Mouse (Mus musculus) CD4-positive helper T cell, adult 2 months (primary cell): Measurements from ENCODE around the gene Cpsf3.

Experiments used
- DNase-seq: peaks from one replicate; pipeline ENCODE4 v3.0.0-alpha.2; 2012; ENCODE audit warnings: low read depth, missing footprints, low spot score

Gene Cpsf3

DNA sequence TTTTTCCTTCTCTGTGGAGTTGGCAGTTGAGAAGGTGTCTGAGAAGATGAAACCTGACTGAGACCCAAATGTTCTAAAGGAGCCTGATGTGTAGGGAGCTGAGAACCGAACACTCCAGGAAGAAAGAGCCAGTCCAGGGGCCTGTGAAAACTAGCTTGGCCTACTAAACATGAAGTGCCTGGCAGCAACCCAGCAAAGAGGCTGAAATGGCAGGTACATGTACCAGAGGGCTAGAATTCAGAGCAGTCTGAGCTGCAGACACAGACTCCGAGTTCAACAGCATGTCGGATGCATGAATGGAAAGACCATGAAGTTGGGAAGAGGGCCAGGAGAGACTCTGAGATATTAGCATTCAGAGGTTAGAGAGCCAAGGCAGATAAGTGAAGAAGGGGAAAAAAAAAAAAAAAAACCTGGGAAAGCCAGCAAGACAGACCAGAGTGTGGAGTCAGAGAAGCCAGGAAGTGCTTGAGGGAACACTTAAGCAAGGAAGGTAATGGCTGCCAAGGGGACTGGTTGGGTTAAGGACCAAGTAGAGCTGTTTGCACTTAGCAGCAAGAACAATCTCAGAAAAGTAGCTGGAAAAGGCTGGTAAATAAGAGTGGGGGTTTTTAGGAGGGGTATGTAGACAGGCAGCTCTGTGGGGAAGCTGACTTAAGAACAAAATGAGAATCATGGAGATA, 3.7 kb downstream of the Cpsf3 start:
- DNase-seq, result no peak

DNA sequence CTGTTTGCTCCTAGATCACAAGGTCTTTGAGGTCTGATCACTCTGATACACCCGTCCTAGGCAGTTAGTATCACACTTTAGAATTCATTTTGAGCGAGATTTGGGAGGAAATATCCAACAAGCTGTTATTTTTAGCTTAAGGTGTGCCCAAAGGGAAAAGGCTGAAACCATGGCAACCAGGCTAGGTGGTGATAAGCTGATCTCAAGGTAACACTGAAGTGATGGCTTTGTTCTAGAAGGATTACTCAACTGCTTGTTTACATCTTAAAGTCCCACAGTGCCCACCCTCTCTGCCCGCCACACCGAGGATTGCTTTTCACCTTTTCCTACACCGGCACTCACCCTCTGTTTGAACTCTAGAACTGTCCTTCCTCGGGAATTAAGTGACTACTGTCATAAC, 4.5 kb downstream of the Cpsf3 start:
- no peak for DNase-seq

DNA sequence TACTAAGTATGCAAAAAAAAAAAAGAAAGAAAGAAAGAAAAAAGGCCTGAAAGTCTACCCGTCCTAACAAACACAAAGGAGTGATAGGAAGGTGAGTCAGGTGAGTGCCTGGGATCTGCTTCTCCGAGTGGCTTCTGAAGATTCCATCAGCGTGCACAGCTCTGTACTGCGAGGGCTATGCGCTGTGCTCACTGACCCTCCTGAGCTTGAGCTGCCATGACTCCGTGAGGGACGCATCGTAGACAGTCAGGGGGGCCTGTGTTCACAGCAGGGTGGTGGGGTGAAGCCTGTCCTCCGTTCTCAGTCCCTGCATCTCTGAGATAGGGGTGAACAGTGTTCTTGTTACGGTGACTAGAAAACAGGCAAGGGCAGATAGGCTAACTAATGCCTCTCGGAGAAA, 13.7 kb downstream of the Cpsf3 start:
- DNase-seq, result no peak

DNA sequence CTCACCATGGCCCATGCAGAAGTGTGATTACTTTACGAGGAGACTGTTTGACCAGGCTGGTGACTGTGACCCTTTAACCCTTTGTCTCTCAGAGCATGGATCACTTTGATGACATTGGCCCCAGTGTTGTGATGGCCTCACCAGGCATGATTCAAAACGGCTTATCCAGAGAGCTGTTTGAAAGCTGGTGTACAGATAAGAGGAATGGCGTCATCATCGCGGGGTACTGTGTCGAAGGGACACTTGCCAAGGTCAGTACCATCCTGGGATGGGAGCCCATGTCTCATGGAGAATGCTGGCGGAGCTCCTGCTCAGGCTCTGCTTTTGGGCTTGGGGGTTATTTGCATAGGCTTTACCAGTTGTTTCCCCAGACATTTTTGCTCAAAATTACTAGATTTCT, 16.1 kb downstream of the Cpsf3 start:
- DNase-seq, result no peak

DNA sequence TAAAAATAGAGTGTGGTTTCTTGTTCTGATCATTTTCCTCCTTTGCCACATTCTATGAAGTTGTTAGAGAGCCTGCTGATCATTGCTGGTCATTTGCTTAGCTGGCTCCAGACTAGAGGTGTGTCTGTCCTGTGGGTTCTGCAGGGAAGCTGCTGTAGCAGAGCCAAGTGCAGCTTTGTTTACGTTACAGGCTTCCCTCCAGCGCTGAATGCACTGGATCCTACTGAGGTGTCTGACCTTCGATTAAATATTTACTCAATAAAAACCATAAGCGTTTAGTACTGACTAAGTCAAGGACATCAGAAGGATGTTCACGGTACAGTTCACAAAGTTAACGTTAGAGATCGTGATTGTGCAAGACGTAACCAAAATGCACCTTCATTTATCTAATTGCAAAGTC, 16.7 kb downstream of the Cpsf3 start:
- no peak for DNase-seq

DNA sequence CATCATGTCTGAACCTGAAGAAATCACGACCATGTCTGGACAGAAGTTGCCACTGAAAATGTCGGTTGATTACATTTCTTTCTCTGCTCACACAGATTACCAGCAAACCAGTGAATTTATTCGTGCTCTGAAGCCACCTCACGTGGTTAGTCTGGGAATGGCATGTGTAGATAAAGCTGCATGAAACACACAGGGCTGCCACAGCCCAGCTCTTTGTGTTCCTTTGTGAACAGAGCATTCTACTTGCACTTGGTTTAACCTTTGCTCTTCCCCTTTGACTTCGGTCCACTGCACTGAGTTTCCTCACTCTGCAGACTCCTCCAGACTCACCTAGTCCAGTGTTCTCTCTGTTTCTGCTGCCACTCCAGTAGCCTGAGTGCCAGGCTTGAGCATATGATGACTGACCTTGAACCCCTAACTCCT, 17.2 kb downstream of the Cpsf3 start:
- no peak for DNase-seq

DNA sequence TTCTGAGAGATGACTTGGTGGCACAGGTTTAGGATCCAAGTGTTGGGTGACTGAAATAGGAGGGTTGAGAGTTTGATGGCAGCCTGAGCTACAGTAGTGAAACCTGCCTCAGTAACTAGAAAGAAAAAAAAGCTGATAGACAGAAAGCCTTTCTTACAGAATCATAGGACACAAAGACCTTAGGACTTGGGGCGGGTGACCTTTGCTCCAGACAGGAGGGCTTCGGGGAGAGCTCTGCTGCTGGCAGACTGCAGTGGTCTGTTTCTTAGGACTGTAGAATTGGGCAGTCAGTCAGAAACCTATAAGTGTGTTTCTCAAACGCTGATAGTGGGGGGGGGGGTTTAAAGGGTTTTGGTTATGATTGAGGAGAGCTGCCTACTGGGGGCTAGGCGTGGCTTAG, 20.6 kb downstream of the Cpsf3 start:
- no peak for DNase-seq

DNA sequence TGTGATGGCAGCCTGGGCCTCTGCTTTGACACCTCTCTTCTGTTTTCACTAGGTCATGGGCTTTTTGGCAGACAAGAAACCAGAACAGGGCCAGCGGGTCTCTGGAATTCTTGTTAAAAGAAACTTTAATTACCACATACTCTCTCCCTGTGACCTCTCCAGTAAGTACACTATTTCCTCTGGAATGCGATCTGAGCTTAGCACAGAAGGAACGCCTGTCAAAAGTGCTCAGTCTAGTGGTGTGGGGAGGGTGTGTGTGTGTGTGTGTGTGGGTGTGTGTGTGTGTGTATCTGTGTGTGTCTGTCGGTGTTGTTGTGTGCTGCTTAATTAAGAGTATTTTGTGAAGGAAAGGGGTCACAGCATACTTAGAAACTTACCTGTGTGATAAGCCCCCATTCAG, 21.5 kb downstream of the Cpsf3 start:
- DNase-seq, result no peak

DNA sequence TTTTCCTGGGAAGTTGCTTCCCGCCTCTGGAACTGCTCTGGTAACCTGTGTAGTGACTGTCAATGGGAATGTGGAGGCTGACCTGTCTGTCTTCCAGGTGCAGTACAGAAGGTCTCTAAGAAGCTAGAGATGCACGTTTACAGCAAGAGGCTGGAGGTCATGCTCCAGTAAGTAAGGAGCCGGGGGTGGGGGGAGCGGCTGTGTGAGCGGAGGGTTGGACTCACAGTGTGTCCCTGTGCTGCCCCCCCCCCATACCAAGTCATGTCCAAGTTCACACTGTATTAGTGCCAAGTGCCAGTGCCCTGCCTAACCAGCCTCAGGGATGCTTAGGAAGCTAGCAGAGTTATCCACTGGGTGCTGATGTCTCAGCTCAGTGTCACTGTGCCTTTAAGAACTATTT, 27.0 kb downstream of the Cpsf3 start:
- DNase-seq, result no peak

DNA sequence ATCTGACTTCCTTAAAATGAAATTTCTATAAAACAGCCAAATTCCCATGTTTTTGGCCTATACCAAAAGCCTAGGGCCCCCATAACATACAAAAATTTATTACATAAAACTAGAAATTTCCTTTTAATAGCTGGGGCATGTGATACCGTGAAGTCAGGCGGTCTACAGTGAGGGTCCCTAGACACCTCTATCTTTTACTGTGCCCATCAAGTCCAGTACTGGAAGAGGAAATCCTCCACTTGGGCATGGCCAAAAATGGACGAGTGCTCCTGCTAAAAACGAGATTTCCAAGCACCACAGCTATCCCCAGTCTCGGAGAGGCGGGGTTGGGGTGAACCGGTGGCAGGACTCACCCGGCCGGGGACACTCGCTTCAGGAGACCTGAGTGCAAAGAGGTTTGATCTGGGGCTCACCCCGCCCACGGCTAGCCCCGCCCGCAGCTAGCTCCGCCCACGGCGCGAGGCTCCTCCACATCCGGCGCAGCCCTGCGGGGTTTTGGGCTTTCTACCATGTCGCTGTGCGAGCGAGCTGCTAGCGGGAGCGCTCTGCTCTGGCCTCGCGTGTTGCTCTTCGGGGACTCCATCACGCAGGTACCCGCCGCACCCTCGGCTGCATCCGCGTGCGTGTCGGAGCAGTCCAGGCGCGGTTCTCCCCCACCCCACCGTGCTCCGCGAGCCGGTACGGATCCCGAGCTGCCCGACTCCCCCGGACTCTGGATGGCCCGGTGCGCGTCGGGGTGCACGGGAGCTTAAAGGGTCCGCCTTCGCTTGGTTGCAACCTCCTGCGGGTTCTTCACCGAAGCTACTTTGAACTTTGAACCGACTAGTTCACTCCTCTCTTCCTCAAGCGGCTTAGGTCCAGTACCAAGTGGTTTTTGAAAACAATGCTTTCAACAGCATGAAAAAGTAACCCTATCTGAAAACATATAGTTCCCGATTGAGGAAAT, 31.0 kb downstream of the Cpsf3 start, which contains the start of gene Iah1:
Gene Iah1, plus strand, starts transcription at position 467 of the 946 bp plus-strand sequence.
- DNase-seq, result peak; percentile 92

DNA sequence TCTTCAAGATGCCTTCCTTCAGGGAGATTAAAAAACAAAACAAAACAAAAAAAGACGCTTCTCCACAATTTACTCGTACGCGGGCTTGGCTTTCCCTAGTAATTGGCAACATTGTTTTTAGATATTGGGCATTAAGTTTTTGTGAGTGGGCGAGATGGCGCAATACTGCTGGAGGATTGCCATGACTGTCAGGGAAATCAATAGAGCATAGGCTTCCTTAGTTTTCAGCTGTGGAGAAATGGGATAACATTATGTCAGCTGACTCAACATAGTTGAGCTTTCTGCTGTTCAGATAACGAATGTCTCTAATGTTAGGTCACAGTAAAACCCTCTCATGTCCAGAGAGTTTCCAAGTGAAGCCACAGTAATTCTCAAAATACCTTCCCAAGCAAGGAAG, 31.7 kb downstream of the Cpsf3 start:
- peak; percentile 11 for DNase-seq

DNA sequence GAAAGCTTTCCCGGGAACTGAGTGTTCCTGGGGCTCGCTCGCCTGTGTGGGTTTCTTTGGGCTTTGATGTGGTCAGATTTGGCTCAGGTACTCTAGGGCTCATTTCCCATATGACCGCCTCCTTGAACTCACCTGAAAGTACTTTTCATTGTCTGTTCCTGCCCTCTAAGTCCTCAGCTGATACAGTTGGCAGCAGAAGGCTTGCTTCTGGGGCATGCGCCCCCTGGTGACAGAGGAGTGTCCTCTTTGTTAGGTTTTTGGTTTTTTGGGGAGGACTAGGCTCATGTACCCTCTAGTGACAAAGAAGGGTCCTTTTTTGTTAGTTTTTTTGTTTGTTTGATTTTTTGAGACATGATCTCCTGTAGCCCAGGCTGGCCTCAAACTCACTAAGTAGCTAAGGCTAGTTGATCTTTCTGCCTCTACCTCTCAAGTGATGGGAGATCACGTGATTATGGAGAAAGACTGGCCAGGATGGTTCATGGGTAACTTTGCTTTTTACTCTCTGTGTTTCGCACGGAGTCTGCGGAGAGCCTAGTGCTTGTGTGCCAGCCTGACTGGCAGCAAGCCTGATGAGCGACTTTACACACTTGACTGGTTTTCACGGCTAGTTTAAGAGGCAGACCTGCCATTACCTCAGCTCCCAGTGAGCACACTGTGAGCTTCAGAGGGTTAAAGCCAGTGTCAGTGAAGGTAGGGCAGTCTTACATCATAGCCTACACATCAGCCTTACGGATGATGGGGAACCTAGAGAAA, 33.1 kb downstream of the Cpsf3 start:
- DNase-seq, result peak; percentile 78

DNA sequence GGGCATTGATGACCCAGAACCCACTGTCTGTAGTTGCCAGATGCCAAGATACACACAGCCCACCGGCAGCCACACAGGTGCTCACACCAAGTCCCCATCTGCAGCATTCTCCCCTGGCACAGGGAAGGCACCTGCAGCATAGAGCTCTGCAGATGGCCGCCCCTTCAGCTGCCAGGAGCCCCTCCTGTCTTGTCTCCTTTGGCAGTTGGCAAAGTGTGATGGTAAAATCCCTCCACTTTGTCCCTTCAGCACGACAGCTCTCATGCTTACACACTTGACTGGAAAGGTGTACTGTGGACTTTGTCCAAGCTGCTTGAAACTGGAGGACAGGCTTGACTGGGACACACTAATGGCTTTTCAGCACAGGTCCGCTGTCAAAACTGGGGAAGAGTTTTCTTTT, 35.1 kb downstream of the Cpsf3 start:
- DNase-seq, result no peak

DNA sequence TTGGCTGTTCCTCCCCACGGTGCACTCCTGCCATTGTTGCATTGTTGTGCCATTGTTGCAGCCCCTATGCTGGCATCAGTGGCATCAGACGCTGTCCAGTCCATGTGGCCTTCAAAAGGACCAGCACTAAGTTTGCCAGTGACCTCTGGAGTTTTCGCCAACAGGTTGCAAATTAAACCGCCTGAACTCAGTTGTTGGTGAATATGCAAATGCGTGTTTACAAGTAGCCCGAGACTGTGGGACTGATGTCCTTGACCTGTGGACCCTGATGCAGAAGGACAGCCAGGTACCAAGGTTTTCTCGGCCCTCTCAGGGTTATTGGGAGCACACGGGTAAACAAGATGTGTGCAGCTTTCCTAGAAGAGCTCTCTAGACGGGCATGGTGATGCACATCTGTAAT, 36.0 kb downstream of the Cpsf3 start:
- DNase-seq, result no peak

DNA sequence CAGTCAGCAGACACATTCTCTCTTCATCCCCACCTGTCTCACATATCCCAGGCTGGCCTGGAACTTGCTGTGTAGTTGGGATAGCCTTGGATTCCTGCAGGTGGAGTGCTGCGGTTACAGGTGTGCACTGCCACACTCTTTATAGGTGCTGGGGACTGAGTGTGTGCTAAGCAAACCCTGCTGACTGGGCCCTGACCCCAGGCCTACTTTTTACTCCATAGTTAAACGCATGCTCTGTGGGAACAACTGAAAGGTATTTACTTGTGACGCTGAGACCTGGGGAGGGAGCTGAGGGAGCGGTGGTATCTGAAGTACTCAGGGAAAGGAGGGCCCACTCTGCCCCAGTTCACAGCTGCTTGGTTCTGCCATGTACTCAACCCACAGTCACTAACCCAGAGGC, 37.1 kb downstream of the Cpsf3 start:
- DNase-seq, result no peak

DNA sequence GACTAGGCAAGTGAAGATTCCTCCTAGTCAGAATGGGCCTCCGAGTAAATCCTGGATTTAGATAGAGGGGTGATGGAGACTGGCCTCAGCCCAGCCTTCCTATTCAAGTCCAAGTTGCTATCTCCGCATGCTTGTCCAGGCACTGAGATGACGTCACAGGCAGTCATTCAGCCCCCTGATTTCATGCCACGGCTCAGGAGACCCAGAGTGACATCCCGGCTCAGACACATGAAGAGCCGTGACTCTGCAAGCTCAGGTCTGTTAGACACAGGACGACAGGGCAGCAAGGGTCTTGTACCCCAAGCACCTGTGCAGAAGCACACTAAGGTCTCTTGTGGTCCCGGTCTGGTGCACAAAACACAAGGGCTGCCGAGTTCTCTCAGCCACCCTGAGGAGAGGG, 37.7 kb downstream of the Cpsf3 start:
- no peak for DNase-seq

DNA sequence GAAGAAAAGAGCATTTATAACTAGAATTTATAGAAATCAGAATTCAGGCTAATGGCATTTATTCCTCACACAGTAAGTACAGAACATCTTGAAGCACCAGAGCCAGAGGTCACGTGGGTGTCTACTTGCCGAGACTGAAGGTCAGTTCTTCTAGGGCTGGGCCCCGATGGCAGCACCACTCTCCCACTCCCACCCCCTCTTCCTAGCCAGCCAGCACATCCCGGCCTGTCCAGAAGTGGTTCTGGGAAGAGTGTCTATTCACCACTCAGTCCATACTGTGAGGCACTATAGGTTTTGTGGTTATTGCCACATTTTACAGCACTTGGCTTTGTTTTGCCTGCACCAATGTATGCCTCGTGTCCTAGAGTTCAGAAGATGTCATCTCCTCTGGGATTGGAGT, 38.9 kb downstream of the Cpsf3 start:
- DNase-seq, result no peak

DNA sequence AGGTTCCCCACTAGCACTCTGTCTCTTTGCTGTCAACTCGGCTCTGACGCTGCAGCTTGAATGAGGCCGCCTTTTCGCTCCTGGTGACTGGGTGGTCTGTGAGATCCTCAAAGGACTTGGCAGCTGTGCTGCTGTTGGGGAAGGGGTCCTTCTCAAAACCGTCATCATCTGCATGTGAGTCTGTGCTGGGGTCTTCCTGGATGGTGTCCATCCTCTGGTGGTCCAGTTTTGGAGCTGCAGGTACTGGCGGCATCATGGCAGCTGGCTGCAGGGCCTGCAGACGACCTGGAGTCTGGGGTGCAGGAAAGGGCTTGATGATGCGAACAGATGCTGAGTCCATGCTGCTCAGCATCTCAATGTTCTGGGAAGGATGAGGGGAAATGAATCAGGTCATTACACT, 40.1 kb downstream of the Cpsf3 start:
- DNase-seq, result no peak

DNA sequence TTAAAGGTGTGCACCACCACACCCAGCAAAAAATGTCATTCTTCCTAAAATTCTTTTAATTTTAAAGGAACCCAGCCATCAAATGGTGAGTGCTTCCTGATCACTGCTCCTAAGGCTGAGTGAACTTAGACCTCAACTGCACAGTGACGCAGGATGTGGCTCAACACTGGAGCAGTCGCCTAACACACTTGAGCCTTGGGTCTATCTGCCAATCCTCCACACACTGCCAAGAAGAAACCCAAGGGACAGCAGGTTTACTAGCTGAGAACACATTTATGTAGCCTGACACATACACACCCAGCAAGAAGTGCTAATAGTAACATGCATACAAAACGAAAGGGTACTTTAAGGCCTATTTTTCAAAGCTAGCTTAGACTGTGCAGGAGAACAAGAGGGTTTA, 41.1 kb downstream of the Cpsf3 start:
- DNase-seq, result no peak

DNA sequence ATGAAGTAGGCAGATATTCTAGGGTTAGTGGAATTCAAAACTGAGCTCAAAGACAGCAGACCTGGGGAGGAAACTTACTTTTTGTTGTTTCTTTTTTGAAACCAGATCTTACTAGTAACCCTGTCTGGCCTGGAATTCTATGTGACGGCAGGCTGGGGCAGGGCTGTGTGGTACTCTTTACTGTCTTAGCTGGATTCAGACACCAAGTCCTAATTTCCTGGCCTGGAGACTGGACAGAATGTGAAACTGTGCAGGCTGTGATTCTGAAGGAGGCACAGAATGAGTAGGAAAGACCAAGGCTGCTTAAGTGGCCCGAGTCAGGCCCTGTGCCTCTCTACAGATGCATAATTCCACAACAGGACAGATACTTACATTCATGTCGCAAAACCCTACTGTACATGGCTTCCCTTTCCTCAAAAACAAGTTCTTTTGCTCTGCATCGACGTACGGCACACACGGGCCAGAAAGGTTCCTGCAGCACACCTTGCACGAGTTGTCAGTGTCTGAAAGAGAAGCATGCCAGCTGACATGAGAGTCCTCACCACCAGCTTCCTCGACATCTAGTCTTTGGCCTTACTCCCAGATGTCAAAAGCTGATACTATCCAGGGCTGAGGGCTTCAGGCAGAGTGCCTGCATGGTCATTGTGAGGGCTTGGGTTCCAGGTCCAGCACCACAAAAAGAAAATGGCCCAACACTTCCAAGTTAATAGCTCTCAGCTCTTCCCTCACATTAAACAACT, 44.6 kb downstream of the Cpsf3 start:
- no peak for DNase-seq

DNA sequence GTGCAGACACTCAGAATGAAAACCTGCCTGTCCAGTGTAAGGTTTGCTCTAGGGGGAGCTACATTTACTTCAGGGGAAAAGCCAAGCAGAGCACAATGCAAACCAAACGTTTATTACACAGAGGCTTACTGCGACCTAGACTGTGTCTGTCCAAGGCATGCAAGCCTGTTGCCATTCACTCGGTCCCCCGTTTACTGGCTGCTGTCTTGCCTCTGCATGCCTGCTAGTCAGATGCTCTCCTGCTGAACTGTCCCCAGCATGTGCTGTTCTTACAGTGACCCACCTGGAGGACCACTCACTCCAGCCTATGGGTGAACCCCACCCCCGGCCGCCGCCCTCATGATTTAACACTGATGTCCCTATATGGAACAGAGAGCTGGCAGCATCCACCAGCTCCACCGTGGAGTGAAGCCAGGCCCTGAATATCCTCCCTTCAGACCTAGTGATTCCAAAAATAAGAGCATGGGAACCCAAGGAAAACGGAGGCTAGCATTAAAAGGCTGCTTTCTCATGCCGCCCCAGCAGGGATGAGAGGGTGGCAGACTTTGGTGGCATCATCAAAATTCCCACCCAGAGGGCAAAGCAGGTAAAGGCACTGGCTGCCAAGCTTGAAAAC, 45.9 kb downstream of the Cpsf3 start:
- DNase-seq, result no peak
